Mouse (Mus musculus) heart, adult 2 months (tissue): ENCODE results near the gene Stpg2.

ENCODE experiments used
- EP300 ChIP-seq: fragments of 200-500 bp; IDR thresholded peaks from 2 replicates; pipeline ENCODE4 v1.6.1; 2011; ENCODE audit warnings: low read depth, low read length, control low read depth; ENCODE audit not compliant: insufficient read depth
- POLR2A ChIP-seq: fragments of 200-500 bp; IDR thresholded peaks from 2 replicates; pipeline ENCODE4 v1.6.1; 2011; ENCODE audit warnings: mild to moderate bottlenecking, low read depth, low read length, control low read depth; ENCODE audit not compliant: insufficient read depth

- TF ChIP-seq POLR2A (no peak), EP300 (no peak)
Observed at GRCm38 (mm10) chr3:139662241-139662640, 456.7 kb downstream of the Stpg2 start.
